Mouse (Mus musculus) CD4-positive, CD25-positive, alpha-beta regulatory T cell, adult 2 months (primary cell): ENCODE results near the gene Gm20683.
A peak's percentile ranks its signal among the peaks of the same experiment; 100 is the strongest.

Experiments used
- DNase-seq: peaks from one replicate; pipeline ENCODE4 v3.0.0-alpha.2; 2012; ENCODE audit warnings: low read depth, low spot score

The Gm20683 gene

DNA sequence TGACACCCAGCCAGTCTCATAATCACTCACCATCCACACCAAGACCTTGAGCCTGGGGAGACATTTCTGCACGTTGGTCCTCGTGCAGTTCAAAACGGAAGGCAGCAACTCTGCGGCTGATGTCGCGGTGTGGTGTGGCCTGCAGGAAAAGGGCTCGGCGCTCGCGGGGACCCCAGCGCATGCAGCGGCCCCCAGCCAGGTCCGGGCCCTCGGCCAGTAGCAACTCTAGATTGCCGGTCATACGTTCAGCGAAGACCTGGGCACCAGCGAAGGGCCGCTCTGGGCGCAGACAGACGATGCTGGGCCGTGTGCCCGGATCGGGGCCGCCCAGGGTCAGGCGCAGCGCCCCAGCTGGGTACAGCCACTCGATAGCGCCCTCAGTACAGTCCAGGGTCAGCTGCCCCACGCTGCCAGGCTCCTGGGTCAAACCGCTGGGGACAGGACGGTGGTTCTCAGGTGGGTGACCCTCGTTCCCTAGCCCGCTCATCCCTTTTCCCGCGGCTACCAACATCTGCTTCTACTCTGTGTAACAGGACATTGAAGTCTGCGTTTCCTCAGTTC is 45.3 kb downstream of the Gm20683 start:
- DNase-seq: peak; percentile 22

GRCm38 (mm10) chr17:25795609-25796092 is 45.9 kb downstream of the Gm20683 start, which contains the start of gene AC134908.4:
AC134908.4 (minus strand) TSS chr17:25795659.
- DNase-seq: no peak

DNA sequence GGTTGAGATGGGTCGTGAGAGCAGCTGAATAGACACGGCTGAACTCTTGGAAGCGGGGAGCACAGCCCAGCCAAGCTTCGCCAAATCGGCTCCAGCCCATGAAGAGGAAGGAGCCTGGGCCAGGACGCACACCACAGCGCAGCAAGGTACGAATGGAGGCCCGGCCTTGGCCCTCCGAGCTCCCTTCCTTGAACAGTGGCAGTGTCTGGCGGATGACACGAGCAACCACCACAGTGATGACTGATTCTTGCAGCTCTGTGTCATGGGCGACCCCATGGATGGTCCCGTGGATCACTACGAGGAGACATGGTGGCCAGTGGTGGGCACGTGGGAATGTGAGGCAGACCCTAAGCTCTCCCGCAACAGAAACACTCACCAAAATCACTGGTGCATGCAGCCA is 46.6 kb downstream of the Gm20683 start:
- DNase-seq: no peak

GRCm38 (mm10) chr17:25794197-25794596 is 47.4 kb downstream of the Gm20683 start:
- no peak for DNase-seq

- DNase-seq: peak; percentile 89
Measured at GRCm38 (mm10) chr17:25792615-25793014, 48.9 kb downstream of the Gm20683 start, which contains the start of gene Fam173a. Fam173a (minus strand) TSS chr17:25792901.

GRCm38 (mm10) chr17:25791843-25792527 is 49.6 kb downstream of the Gm20683 start:
- peak; percentile 91 for DNase-seq

- no peak for DNase-seq
Measured at GRCm38 (mm10) chr17:25791320-25791842, 50.2 kb downstream of the Gm20683 start.

DNA sequence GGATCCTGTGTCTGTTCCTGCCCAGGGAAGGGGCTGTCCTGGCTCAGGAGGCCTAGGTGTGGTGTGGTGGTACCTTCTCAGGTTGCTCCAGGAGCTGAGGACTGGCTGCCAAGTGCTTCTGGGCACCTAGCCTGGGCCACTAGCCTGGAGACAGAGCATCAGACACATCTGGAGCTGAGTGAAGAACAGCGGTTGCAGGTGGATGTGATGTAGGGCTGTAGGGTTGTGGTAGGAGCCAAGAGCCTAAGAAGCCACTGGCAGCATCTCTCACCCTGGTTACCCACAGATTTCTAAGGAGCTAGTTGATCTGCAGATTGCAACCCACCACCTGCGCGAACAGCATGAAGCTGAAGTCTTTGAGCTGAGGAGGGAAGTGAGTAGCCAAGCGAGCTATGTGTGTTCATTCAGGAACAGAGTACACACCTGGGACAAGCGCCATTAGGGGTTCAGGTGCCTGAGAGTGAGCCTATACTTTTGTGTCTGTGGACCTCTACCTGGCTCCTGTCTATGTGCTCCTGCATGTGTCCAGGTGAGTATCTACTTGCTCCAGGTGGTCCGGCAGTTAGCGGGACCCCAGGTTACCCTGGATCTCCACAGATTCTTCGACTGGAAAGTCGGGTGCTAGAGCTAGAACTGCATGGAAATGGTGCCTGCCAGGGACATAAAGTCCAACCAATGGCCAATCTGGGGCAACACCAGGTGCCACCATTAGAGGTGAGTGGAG is 54.6 kb downstream of the Gm20683 start:
- no peak for DNase-seq

DNA sequence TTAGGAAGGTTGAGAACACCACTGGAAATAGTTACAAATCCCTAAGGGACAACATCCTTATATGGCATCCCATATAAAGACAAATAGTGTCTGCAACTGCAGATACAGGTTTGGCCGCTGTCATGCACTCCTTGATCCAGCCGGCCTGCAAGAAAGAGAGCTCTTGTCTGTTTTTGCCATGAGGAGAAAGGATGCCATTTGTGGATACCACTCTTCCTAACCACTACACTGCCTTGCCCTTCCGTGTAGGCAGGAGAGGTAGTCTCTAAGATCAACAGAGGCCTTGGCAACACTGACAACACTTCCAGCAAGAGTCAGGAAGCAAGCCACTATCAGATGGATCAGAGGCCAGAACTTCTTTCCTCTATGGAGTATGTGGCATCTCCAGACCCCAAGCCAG is 55.3 kb downstream of the Gm20683 start, which contains the start of gene Ccdc78:
TSS of gene Ccdc78 (plus strand) at position 301 of the 400 bp plus-strand sequence.
- DNase-seq: no peak

DNA sequence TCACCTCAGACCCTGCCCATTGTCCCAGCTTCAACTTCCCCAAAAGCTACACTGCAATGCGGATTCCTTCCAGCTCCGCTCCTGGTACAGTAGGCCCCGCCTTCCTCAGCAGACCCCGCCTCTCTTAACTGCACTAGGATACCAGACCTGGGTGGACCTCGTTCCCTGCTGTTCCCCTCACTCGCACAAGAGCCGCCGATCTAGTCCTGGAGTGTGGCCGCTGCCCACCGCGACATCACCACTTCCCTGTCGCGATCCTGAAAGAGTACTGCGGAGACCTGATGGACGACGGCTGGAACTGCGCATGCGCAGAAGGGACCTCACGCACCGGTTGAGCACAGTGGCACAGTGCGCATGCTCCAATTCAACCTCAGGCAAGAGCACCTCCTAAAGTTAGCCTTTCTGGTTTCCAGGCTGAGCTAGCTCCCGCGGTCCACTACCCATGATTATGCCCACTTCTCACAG is 56.2 kb downstream of the Gm20683 start, which contains the start of gene Haghl:
TSS of gene Haghl (minus strand) at position 393 of the 465 bp plus-strand sequence.
- peak; percentile 98 for DNase-seq
